Mouse (Mus musculus): Measurements from ENCODE around the gene Tyro3.

- TF ChIP-seq CTCF (IDR thresholded peaks at IDR 0.05; ENCODE audit: low read depth, low read length) (no peak), POLR2A (IDR thresholded peaks at IDR 0.05; ENCODE audit: insufficient read depth, low read length) (no peak)
These were observed 1.8 kb downstream of the Tyro3 start for GRCm38 (mm10) chr2:119799181-119799960.
